Mouse (Mus musculus): ENCODE data around the gene Pdgfra.
A peak's percentile ranks its signal among the peaks of the same experiment; 100 is the strongest.

The Pdgfra gene

DNA sequence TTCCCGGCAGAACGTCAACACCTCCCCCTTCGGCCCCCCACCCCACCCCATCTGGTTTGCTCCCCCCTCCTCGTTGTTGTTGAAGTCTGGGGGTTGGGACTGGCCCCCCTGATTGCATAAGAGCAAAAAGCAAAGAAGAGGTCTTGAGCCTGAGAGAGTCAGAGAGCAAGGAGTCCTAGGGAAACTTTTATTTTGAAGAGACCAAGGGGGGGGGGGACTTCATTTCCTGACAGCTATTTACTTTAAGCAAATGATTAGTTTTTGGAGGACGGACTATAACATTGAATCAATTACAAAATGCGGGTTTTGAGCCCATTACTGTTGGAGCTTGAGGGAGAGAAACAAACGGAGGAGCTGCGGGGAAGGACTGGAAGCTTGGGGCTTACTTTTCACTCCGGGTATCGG lies at the start of gene Pdgfra:
Gene Pdgfra, plus strand, starts transcription at position 272 of the 405 bp plus-strand sequence.
- DNase-seq (ENCODE audit: extremely low read depth, low read depth, low spot score), result no peak

DNA sequence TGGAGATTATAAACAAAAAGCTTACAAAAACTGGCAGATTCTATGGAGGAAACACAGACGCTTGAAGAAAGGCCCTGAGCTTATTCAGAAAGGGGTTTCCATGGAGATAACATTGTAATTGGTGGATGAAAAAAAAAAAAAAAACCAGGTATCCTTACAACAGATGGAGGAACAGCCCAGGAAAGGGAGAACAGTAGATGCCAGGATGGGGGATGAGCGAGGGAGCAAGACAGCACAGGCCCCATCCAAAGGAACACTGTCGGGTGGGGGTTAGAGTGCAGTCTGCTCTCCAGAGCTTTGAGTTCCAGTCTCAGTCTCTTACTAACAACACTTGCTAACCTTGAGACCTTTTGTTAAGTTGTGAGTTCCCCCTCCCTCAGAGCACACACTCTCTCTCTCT lies 45.6 kb upstream of the Pdgfra start:
- no peak for DNase-seq (ENCODE audit: extremely low read depth, low read depth, low spot score)

GRCm38 (mm10) chr5:75109368-75109767 lies 42.7 kb upstream of the Pdgfra start:
- DNase-seq (ENCODE audit: extremely low read depth, low read depth, low spot score), result no peak

DNA sequence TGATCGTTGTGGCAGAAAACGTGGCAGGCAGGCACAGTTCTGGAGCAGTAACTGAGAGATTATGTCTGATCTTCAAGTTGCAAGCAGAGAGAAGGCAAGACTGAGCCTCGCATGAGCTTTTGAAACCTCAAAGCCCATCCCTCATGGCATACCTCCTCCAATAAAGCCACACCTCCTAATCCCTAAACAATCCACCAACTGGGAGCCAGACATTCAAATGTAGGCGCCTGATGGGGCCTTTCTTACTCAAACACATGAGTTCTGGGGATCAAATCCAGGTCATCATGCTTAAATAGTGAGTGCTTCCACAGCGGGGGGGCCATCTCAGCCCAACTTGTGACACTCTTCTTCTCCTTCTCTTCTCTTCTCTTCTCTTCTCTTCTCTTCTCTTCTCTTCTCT lies 40.3 kb upstream of the Pdgfra start:
- no peak for DNase-seq (ENCODE audit: extremely low read depth, low read depth, low spot score)

GRCm38 (mm10) chr5:75118840-75119239 lies 33.3 kb upstream of the Pdgfra start:
- DNase-seq (ENCODE audit: extremely low read depth, low read depth, low spot score), result no peak

GRCm38 (mm10) chr5:75121646-75122045 lies 30.4 kb upstream of the Pdgfra start:
- no peak for DNase-seq (ENCODE audit: extremely low read depth, low read depth, low spot score)

DNA sequence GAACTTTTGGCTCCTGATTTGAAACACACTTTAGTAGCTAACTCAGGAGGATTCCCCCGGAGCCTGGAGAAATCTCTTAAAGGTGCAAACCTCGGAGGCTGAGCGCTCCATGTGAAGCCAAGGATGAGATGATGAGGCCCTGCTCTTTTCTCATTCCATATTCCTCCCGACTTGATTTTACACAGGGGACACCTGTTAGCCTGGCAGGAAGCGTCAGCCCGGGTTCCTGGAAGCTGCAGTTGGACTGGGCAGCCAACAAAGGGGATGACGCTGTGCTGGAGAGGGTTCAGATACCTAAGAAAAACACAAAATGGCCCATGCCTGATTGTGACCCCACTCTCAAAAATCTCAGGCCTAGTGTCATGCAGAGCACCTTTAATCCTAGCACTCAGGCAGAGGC lies 17.4 kb upstream of the Pdgfra start:
- no peak for DNase-seq (ENCODE audit: extremely low read depth, low read depth, low spot score)

- no peak for DNase-seq (ENCODE audit: extremely low read depth, low read depth, low spot score)
Observed at GRCm38 (mm10) chr5:75143092-75143491, 9.0 kb upstream of the Pdgfra start.

- DNase-seq (ENCODE audit: extremely low read depth, low read depth, low spot score), result no peak
Observed at GRCm38 (mm10) chr5:75143767-75144166, 8.3 kb upstream of the Pdgfra start.

DNA sequence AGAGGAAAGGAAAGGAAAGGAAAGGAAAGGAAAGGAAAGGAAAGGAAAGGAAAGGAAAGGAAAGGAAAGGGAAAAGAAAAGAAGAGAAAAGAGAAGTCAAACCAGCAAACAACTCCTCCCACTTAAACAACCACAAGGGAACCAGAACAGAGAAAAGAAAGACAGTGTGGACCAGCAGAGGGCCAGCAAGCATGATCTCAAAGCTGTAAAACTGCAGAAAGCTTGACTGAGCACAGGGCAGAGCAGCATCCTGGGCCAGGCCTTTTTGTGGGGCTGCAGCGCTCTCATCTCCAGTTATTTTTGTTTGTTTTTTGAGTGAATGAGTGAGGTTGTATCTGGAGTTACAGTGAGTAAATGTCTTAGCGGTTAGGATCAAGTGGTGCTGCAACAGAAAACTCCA lies 6.8 kb upstream of the Pdgfra start:
- DNase-seq (ENCODE audit: extremely low read depth, low read depth, low spot score), result no peak

- DNase-seq (ENCODE audit: extremely low read depth, low read depth, low spot score), result no peak
Observed at GRCm38 (mm10) chr5:75146469-75146868, 5.6 kb upstream of the Pdgfra start.

DNA sequence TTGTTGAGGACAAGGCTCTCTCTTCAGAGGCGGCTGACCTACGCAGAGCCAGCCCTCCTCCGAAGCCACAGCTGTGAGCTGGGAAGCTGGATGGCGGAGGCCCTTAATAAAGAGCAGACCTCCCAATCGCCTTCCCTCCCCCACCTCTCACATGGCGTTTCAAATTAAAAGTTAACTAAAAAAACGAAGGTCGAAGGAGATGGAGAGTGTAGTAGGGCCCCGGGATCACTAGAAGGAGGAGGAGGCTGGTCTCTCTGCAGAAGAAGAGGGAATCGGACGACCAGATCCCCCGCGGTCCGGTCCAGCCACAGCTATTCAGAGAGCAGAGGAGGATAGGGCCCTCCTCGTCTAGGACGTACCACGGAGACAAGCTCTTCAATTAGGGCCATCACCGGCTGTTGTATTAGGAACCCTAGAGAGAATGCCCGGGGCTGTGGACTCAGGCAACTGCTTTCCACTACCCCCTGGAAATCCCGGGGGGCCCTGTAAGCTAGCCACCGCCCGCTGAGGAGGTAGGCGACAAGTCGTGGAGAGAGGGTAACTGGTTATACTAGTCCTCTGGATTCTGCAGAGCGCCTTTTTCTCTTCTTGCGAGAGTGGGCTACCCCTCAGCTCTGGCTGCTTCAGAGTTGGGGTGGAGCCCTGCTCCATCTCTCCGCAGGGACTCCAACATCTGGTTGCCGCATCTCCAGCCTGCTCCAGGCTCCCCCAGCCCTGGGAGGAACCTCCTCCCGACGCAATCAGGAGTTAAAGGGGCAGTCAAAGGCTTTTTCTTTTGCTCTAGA lies 3.6 kb upstream of the Pdgfra start:
- no peak for DNase-seq (ENCODE audit: extremely low read depth, low read depth, low spot score)

- no peak for DNase-seq (ENCODE audit: extremely low read depth, low read depth, low spot score)
Observed at GRCm38 (mm10) chr5:75149380-75149779, 2.7 kb upstream of the Pdgfra start.

DNA sequence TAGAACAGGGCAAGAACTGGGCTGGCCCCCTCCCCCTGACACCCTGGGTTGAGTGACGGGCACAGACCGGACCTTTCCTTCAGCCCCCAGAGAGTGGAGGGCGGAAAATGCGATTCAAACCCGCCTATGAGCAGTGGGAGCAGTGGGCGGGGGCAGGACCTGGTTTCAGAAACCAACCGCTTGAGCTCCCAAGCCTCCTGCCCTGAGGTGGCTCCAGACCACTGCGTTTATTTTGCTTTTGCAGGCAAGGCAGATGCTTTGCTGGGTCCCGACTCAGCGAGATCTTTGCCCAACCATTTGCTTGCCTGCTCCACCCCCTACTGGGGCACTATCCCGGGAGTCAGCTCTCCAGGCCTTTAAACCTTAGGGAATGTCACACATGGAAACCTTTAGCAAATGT lies 2.2 kb upstream of the Pdgfra start:
- no peak for DNase-seq (ENCODE audit: extremely low read depth, low read depth, low spot score)

DNA sequence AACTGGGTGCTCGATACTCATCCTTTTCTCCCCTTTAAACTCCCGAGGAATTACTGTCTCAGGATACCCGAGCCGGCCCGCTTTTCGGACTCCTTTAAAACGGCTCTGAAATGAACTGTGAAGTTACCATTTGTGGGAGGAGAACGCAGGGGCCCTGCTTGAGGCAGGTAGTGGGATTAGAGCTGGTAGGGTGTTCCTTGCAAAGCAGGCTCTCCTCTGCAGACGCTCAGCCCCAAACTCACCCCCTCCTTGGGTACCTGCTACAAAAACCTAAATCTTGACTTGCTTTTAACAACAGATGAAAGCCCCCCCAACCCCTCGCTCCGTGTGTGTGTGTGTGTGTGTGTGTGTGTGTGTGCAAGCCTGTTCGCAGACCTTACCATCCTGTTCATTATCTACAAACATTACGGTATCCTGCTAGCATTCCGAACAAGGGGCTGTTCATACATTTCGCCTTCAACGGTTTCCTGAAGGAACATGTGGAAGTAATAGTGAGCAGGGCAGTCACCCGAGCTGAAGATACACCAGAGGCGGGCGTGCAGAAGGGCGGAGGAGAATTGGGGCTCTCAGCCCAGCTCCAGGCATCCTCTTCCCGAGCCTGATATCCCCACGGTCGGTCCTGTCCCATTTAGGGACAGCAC lies 1.6 kb upstream of the Pdgfra start:
- DNase-seq (ENCODE audit: extremely low read depth, low read depth, low spot score), result no peak

DNA sequence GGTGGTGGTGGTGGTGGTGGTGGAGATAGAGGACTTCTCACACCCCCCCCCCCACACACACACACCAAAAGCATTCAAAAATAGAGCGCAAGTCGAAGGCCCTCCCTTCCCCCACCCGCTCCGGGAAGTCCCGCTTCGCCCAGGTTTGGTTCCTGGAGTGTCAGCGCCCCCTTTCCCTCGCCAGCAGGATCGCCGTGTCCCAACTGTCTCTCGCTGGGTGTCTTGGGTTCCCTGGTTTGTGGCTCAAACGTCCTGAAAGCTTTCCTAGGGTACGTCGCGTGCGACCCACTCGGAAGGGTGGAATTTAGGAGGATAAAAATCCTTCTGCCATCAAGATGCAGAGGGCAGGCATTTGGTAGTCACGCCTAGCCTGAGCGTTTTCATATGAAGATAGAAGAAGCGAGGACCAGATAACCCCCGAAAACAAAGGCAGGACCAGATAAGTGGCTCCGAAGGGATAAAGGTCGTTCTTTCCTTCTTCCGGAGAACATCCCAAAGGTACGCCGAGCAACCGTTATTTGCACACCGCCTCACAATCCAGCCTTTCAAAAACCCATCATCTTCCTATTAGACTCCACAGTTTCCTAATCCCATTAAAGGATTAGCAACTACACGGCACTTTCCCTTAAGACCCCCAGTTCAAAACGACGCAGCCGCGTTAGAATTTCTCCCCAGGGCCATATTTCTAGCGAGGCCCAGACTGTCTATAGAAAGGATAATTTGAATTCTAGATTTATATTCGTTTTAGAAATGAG lies 769 bp upstream of the Pdgfra start:
- no peak for DNase-seq (ENCODE audit: extremely low read depth, low read depth, low spot score)

GRCm38 (mm10) chr5:75152791-75153625 lies 916 bp downstream of the Pdgfra start:
- DNase-seq (ENCODE audit: extremely low read depth, low read depth, low spot score), result no peak

DNA sequence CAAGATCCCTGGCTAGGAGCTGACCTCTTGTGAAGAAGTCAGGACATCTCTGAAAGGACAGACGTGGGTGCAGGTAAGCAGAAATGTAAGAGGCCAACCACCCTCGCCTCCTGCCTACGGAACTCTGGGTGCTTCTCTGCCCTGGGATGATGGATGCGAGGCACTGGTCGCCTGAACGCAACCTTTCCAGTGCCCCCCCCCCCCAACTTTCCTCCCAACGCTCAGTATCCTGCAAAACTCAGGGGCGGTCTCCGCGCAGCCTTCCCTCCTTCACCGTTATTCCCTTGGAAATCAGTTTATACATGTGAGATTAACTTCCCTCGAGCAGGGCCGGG lies 1.5 kb downstream of the Pdgfra start:
- DNase-seq (ENCODE audit: extremely low read depth, low read depth, low spot score), result no peak

- peak; percentile 30 for DNase-seq (ENCODE audit: extremely low read depth, low read depth, low spot score)
Observed at GRCm38 (mm10) chr5:75153961-75154620, 2.0 kb downstream of the Pdgfra start.

DNA sequence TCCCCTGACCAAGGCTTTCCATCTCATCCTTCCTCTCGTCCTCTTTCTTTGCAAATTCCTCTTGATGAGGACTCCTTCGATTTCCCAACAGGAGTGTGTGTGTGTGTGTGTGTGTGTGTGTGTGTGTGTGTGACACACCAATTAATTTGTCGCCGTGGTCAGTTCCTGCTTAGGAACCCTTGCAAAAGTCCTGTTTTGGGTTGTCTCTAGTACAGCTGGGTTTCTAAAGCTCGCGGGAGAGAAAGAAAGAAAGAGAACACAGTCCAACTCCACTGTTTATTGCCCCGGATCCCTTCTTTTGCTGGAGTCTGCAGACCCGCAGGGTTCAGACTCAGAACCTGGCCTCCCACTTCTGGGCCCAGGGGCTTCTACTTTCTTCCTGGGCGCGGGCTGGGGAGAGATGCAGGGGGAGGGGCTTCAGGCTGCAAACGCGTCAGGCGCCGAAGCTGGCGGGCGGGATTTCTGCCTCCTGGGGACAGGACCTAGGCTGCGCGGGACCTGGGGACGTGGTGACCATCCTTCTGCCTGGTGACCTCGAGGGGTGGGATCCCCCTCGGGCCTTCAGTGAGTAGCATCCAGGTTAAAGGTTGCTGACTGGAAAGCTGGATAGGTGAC lies 2.6 kb downstream of the Pdgfra start:
- no peak for DNase-seq (ENCODE audit: extremely low read depth, low read depth, low spot score)
